Mouse (Mus musculus) embryonic facial prominence, embryonic 12.5 days (tissue): ENCODE measurements around the gene Prdm2. TPM values are rescaled to one million over a fixed set of nuclear protein-coding genes. Genes with fewer than 3 reads are reported as not detected.

Experiments used
- ATAC-seq: fragments of 200-750 bp; cut with Nextera tagmentation; 2 replicates; pipeline ENCODE4 v1.8.0; 2017; ENCODE audit not compliant: insufficient number of reproducible peaks, insufficient read depth, low FRiP score, low TSS enrichment
- H3K27ac ChIP-seq: fragments of 300-500 bp; sonication (generic); 2 replicates; pipeline ENCODE4 v1.5.1; 2016; ENCODE audit warnings: mild to moderate bottlenecking
- H3K27me3 ChIP-seq: fragments of 300-500 bp; sonication (generic); 2 replicates; pipeline ENCODE4 v1.6.1; 2016; ENCODE audit warnings: mild to moderate bottlenecking, moderate library complexity
- H3K36me3 ChIP-seq: fragments of 300-500 bp; sonication (generic); 2 replicates; pipeline ENCODE4 v1.6.1; 2016; ENCODE audit warnings: mild to moderate bottlenecking
- H3K4me1 ChIP-seq: fragments of 300-500 bp; sonication (generic); 2 replicates; pipeline ENCODE4 v1.6.1; 2016
- H3K4me2 ChIP-seq: fragments of 300-500 bp; sonication (generic); replicated peaks from 2 replicates; pipeline ENCODE4 v1.6.1; 2016; ENCODE audit warnings: mild to moderate bottlenecking, moderate library complexity
- H3K4me3 ChIP-seq: fragments of 300-500 bp; sonication (generic); 2 replicates; pipeline ENCODE4 v1.5.1; 2016; ENCODE audit warnings: mild to moderate bottlenecking
- H3K9ac ChIP-seq: fragments of 300-500 bp; sonication (generic); 2 replicates; pipeline ENCODE4 v1.6.1; 2016; ENCODE audit warnings: mild to moderate bottlenecking, moderate library complexity
- H3K9me3 ChIP-seq: fragments of 300-500 bp; sonication (generic); 2 replicates; pipeline ENCODE4 v1.6.1; 2016; ENCODE audit warnings: mild to moderate bottlenecking, moderate library complexity
- WGBS: fragments of 180-500 bp; shearing (Covaris S2); methylation state at CpG from one replicate; pipeline ENCODE4 v1.1.7; 2016; 5-methylcytosine and 5-hydroxymethylcytosine counted together
- polyA plus RNA-seq: library from polyadenylated mRNA; unstranded; fragments of >200 nt; fragmentation: Nextera tagmentation; extraction: Ambion mirVana; gene quantifications from 2 replicates; pipeline ENCODE4 v1.2.1, GENCODE M21; 2016

The Prdm2 gene
- 15.9 and 16.6 TPM in 2 replicates for polyA plus RNA-seq

GRCm38 (mm10) chr4:143212341-143213174, at the start of gene Prdm2:
Gene Prdm2, minus strand, starts transcription at chr4:143212995.
- H3K4me3 ChIP-seq = peak within 1 kb of the TSS; percentile 73
- peak within 1 kb of the TSS; percentile 90 for H3K9ac ChIP-seq
- H3K9me3 ChIP-seq = no peaks in the 10 kb centered on the region
- 2% methylated on average over 86 of the region's 96 CpGs for WGBS
- no peaks in the 10 kb centered on the region for H3K27me3 ChIP-seq
- peak within 1 kb of the TSS; percentile 72 for H3K4me2 ChIP-seq
- H3K36me3 ChIP-seq = no peaks in the 10 kb centered on the region
- H3K4me1 ChIP-seq = peaks cover 5% of the 10 kb centered on the region; the same call in 1 of the 2 replicates
- peak; percentile 71; the same call in 1 of the 2 replicates for ATAC-seq
- peak within 1 kb of the TSS; percentile 86 for H3K27ac ChIP-seq

GRCm38 (mm10) chr4:143259718-143260349, 47.0 kb upstream of the Prdm2 start:
- ATAC-seq = 0 out of 2 replicates have a peak, but pooled peaks have one; percentile 25
- H3K27ac ChIP-seq = no peak overlapping the region
- H3K9me3 ChIP-seq = no peaks in the 10 kb centered on the region
- no peaks in the 10 kb centered on the region for H3K36me3 ChIP-seq
- no peak overlapping the region for H3K4me2 ChIP-seq
- 49% methylated on average over 8 of the region's 8 CpGs for WGBS
- peaks cover 6% of the 10 kb centered on the region; the same call in 1 of the 2 replicates for H3K4me1 ChIP-seq
- H3K27me3 ChIP-seq = no peaks in the 10 kb centered on the region
- H3K9ac ChIP-seq = no peak overlapping the region
- H3K4me3 ChIP-seq = no peak overlapping the region

GRCm38 (mm10) chr4:143258517-143258916, 45.7 kb upstream of the Prdm2 start:
- 33% methylated on average over 19 of the region's 19 CpGs for WGBS
- ATAC-seq = no peak

GRCm38 (mm10) chr4:143257971-143258370, 45.2 kb upstream of the Prdm2 start:
- Histone ChIP-seq H3K4me2 (no peak overlapping the region), H3K9me3 (no peaks in the 10 kb centered on the region), H3K4me1 (peaks cover 6% of the 10 kb centered on the region; the same call in 1 of the 2 replicates), H3K36me3 (no peaks in the 10 kb centered on the region), H3K9ac (no peak overlapping the region), H3K4me3 (no peak overlapping the region), H3K27ac (no peak overlapping the region), H3K27me3 (no peaks in the 10 kb centered on the region)
- ATAC-seq = no peak
- WGBS = 51% methylated on average over 6 of the region's 6 CpGs

More at GRCm38 (mm10) chr4:143258517-143258916, 45.7 kb upstream of the Prdm2 start:
- H3K27me3 ChIP-seq = no peaks in the 10 kb centered on the region
- peak overlapping the region; percentile 21 for H3K4me2 ChIP-seq
- peaks cover 6% of the 10 kb centered on the region; the same call in 1 of the 2 replicates for H3K4me1 ChIP-seq
- H3K9me3 ChIP-seq = no peaks in the 10 kb centered on the region
- no peaks in the 10 kb centered on the region for H3K36me3 ChIP-seq
- no peak overlapping the region for H3K4me3 ChIP-seq
- H3K9ac ChIP-seq = no peak overlapping the region
- no peak overlapping the region for H3K27ac ChIP-seq

- no peak overlapping the region for H3K27ac ChIP-seq
- 79% methylated on average over 8 of the region's 8 CpGs for WGBS
Observed at GRCm38 (mm10) chr4:143255541-143255940, 42.7 kb upstream of the Prdm2 start.

GRCm38 (mm10) chr4:143253356-143253755, 40.6 kb upstream of the Prdm2 start:
- Histone ChIP-seq H3K4me2 (no peak overlapping the region), H3K9ac (no peak overlapping the region), H3K9me3 (no peaks in the 10 kb centered on the region), H3K36me3 (no peaks in the 10 kb centered on the region), H3K4me3 (no peak overlapping the region), H3K27ac (no peak overlapping the region), H3K4me1 (no peaks in the 10 kb centered on the region), H3K27me3 (no peaks in the 10 kb centered on the region)
- 84% methylated on average over 1 of the region's 1 CpGs for WGBS
- no peak for ATAC-seq

More at GRCm38 (mm10) chr4:143255541-143255940, 42.7 kb upstream of the Prdm2 start:
- Histone ChIP-seq H3K36me3 (no peaks in the 10 kb centered on the region), H3K4me1 (peaks cover 6% of the 10 kb centered on the region; the same call in 1 of the 2 replicates), H3K9ac (no peak overlapping the region), H3K27me3 (no peaks in the 10 kb centered on the region), H3K9me3 (no peaks in the 10 kb centered on the region), H3K4me3 (no peak overlapping the region), H3K4me2 (no peak overlapping the region)
- ATAC-seq = no peak

- Histone ChIP-seq H3K4me3 (no peak overlapping the region), H3K36me3 (no peaks in the 10 kb centered on the region), H3K4me2 (no peak overlapping the region), H3K27me3 (no peaks in the 10 kb centered on the region), H3K9ac (no peak overlapping the region), H3K27ac (no peak overlapping the region), H3K4me1 (no peaks in the 10 kb centered on the region), H3K9me3 (no peaks in the 10 kb centered on the region)
- WGBS = 80% methylated on average over 5 of the region's 5 CpGs
- no peak for ATAC-seq
Observed at GRCm38 (mm10) chr4:143248050-143248449, 35.3 kb upstream of the Prdm2 start.

- Histone ChIP-seq H3K27ac (no peak overlapping the region), H3K4me2 (no peak overlapping the region), H3K4me1 (no peaks in the 10 kb centered on the region), H3K4me3 (no peak overlapping the region), H3K27me3 (no peaks in the 10 kb centered on the region), H3K36me3 (no peaks in the 10 kb centered on the region), H3K9ac (no peak overlapping the region), H3K9me3 (no peaks in the 10 kb centered on the region)
- WGBS = 69% methylated on average over 9 of the region's 9 CpGs
- no peak for ATAC-seq
Observed at GRCm38 (mm10) chr4:143241294-143241693, 28.5 kb upstream of the Prdm2 start.

GRCm38 (mm10) chr4:143239615-143240201, 26.9 kb upstream of the Prdm2 start:
- 88% methylated on average over 9 of the region's 9 CpGs for WGBS
- no peaks in the 10 kb centered on the region for H3K9me3 ChIP-seq
- no peak for ATAC-seq
- no peak overlapping the region for H3K27ac ChIP-seq
- H3K4me3 ChIP-seq = no peak overlapping the region
- H3K9ac ChIP-seq = no peak overlapping the region
- no peaks in the 10 kb centered on the region for H3K36me3 ChIP-seq
- no peaks in the 10 kb centered on the region for H3K4me1 ChIP-seq
- H3K4me2 ChIP-seq = no peak overlapping the region
- no peaks in the 10 kb centered on the region for H3K27me3 ChIP-seq

- no peaks in the 10 kb centered on the region for H3K27me3 ChIP-seq
- no peaks in the 10 kb centered on the region for H3K4me1 ChIP-seq
- H3K27ac ChIP-seq = no peak overlapping the region
- 91% methylated on average over 5 of the region's 5 CpGs for WGBS
- no peak for ATAC-seq
- H3K9me3 ChIP-seq = peaks cover 4% of the 10 kb centered on the region; the same call in 1 of the 2 replicates
- H3K9ac ChIP-seq = no peak overlapping the region
- no peak overlapping the region for H3K4me2 ChIP-seq
- no peaks in the 10 kb centered on the region for H3K36me3 ChIP-seq
- no peak overlapping the region for H3K4me3 ChIP-seq
Observed at GRCm38 (mm10) chr4:143239117-143239516, 26.3 kb upstream of the Prdm2 start.

GRCm38 (mm10) chr4:143238241-143239031, 25.6 kb upstream of the Prdm2 start:
- H3K4me1 ChIP-seq = no peaks in the 10 kb centered on the region
- H3K36me3 ChIP-seq = no peaks in the 10 kb centered on the region
- no peaks in the 10 kb centered on the region for H3K27me3 ChIP-seq
- 21% methylated on average over 23 of the region's 23 CpGs for WGBS
- H3K4me2 ChIP-seq = 0 out of 2 replicates have a peak overlapping the region, but pooled peaks have one; percentile 7
- H3K27ac ChIP-seq = no peak overlapping the region
- no peak for ATAC-seq
- H3K9ac ChIP-seq = no peak overlapping the region
- peaks cover 4% of the 10 kb centered on the region; the same call in 1 of the 2 replicates for H3K9me3 ChIP-seq
- no peak overlapping the region for H3K4me3 ChIP-seq
